Mouse (Mus musculus): ENCODE results near the gene Borcs7. TPM values are rescaled to one million over a fixed set of nuclear protein-coding genes. Genes with fewer than 3 reads are reported as not detected.
A peak's percentile ranks its signal among the peaks of the same experiment; 100 is the strongest.

Gene Borcs7
- polyA plus RNA-seq, 1 experiment from 2014 or later: 17.3 TPM

DNA sequence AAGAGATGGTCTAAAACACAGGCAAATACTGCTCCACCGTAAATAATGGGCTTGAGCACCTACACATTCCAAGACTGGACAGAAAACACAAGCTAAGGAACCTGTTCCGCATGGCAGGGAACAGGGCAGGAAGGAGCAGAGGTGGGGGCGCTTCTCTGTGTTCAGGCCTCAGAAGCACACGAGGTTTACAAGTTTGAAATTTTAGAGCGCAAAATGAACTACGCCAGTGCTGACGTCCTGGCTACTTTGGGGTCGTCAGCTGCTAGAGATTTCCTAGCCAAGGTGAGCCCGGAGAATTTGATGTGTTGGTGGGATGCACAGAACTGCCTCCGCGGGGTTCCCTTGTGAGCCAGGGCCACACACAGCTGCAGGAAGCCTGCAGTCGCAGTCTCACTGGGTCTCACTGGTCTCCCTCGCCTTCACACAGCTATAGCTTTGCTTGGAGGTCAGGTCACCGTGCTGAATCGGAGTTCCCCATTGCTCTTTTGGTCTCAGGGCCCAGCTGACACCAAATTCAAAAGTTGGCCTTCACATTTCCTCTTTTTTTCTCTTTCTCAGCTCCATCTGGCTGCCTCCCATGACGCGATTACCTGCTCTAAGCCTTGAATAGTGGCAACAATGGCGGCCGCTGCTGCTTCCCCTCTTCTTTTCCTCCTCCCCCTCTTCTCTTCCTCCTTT is 8.3 kb downstream of the Borcs7 start:
- no peaks in the 10 kb centered on the region for H3K9me3 ChIP-seq (ENCODE audit: low read depth, low read length)
- 0 out of 2 replicates have a peak, but pooled peaks cover 4% of the 10 kb centered on the region for H3K36me3 ChIP-seq (ENCODE audit: insufficient read depth)
- 49% methylated on average over 19 of the region's 19 CpGs for WGBS
- no peaks in the 10 kb centered on the region for H3K27me3 ChIP-seq (ENCODE audit: insufficient read depth, low read length)
- H3K27ac ChIP-seq (ENCODE audit: low read depth): no peak overlapping the region
- no peak for DNase-seq
- no peaks in the 10 kb centered on the region for H3K4me1 ChIP-seq (ENCODE audit: insufficient read depth)
- no peak for TF ChIP-seq CTCF (IDR thresholded peaks at IDR 0.05; ENCODE audit: low read depth)
- no peak for ATAC-seq (ENCODE audit: insufficient read depth)
- no peak overlapping the region for H3K4me2 ChIP-seq
- H3K4me3 ChIP-seq (ENCODE audit: low read depth, low read length): no peak overlapping the region
- no peak overlapping the region for H3K9ac ChIP-seq

DNA sequence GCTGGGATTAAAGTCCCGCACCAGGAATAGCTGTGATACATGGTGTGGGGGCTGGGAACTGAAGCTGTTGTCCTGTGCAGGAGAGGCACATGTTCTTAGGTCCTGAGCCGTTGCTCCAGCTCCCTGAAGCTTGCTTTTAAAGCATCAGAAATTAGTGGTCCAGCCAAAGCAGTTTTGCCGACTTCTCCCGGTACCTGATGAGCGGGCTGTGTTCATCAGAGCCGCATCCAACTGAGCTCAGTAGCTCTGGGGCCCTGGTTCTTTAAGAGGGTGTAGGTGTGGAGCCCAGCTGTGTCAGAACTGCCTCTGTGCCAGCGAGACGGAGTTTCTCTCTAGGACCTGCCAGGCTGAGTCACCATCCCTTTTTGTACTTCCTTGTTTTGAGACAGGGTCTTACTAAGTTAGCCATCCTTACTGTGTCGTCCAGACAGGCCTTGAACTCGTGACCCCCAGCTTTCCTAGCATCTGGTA is 9.3 kb downstream of the Borcs7 start:
- H3K4me2 ChIP-seq: no peak overlapping the region
- H3K27me3 ChIP-seq (ENCODE audit: insufficient read depth, low read length): no peaks in the 10 kb centered on the region
- ATAC-seq (ENCODE audit: insufficient read depth): no peak
- no peaks in the 10 kb centered on the region for H3K9me3 ChIP-seq (ENCODE audit: low read depth, low read length)
- H3K4me1 ChIP-seq (ENCODE audit: insufficient read depth): no peaks in the 10 kb centered on the region
- 61% methylated on average over 10 of the region's 10 CpGs for WGBS
- no peak overlapping the region for H3K4me3 ChIP-seq (ENCODE audit: low read depth, low read length)
- H3K36me3 ChIP-seq (ENCODE audit: insufficient read depth): 0 out of 2 replicates have a peak, but pooled peaks cover 4% of the 10 kb centered on the region
- TF ChIP-seq CTCF (IDR thresholded peaks at IDR 0.05; ENCODE audit: low read depth): no peak
- no peak overlapping the region for H3K27ac ChIP-seq (ENCODE audit: low read depth)
- no peak for DNase-seq
- H3K9ac ChIP-seq: no peak overlapping the region

- 71% methylated on average over 9 of the region's 9 CpGs for WGBS
- ATAC-seq (ENCODE audit: insufficient read depth): no peak
- H3K4me1 ChIP-seq (ENCODE audit: insufficient read depth): no peaks in the 10 kb centered on the region
- no peak overlapping the region for H3K4me2 ChIP-seq
- TF ChIP-seq CTCF (IDR thresholded peaks at IDR 0.05; ENCODE audit: low read depth): no peak
- H3K9me3 ChIP-seq (ENCODE audit: low read depth, low read length): no peaks in the 10 kb centered on the region
- no peak for DNase-seq
- no peak overlapping the region for H3K27ac ChIP-seq (ENCODE audit: low read depth)
- H3K27me3 ChIP-seq (ENCODE audit: insufficient read depth, low read length): no peaks in the 10 kb centered on the region
- H3K4me3 ChIP-seq (ENCODE audit: low read depth, low read length): no peak overlapping the region
- H3K9ac ChIP-seq: no peak overlapping the region
- H3K36me3 ChIP-seq (ENCODE audit: insufficient read depth): 0 out of 2 replicates have a peak, but pooled peaks cover 4% of the 10 kb centered on the region
Observed at GRCm38 (mm10) chr19:46701156-46701555, 11.4 kb downstream of the Borcs7 start.

DNA sequence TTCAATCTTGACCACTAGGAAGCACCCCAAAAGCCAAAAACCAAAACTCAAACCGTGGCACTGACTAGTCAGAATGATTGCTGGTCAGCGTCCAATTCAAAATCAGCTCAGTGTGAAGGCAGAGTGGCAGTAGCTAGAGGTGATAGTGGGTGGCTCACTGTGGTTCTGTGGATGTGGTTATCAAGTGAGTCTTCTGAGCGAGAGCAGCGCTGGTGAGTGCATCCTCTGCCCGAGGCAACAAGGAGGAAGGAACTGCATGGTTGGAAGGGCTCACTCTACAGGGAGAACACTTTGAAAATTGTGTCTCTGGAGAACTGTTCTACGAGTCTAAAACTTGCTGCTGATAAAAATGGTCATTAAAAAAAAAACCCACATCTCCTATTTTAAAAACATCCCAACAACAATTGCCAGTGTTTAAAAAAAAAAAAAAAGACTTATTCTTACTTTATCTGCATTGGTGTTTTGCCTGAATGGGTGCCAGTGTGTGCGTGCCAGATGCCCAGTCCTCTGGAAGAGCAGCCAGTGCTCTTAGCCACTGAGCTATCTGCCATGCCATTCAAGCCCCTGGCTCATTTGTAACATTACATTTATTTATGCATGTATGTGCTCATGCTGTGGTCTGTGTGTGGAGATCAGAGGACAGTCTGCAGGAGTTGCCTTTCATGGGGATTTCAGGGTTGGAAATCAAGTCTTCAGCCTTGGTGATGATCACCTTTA is 16.2 kb downstream of the Borcs7 start:
- H3K4me2 ChIP-seq: no peak overlapping the region
- TF ChIP-seq CTCF (IDR thresholded peaks at IDR 0.05; ENCODE audit: low read depth): no peak
- ATAC-seq (ENCODE audit: insufficient read depth): no peak
- H3K9me3 ChIP-seq (ENCODE audit: low read depth, low read length): no peaks in the 10 kb centered on the region
- H3K27me3 ChIP-seq (ENCODE audit: insufficient read depth, low read length): no peaks in the 10 kb centered on the region
- H3K4me1 ChIP-seq (ENCODE audit: insufficient read depth): peaks cover 3% of the 10 kb centered on the region; the same call in 1 of the 2 replicates
- no peak for DNase-seq
- WGBS: 62% methylated on average over 7 of the region's 7 CpGs
- H3K27ac ChIP-seq (ENCODE audit: low read depth): no peak overlapping the region
- H3K4me3 ChIP-seq (ENCODE audit: low read depth, low read length): no peak overlapping the region
- no peak overlapping the region for H3K9ac ChIP-seq
- H3K36me3 ChIP-seq (ENCODE audit: insufficient read depth): 0 out of 2 replicates have a peak, but pooled peaks cover 4% of the 10 kb centered on the region

GRCm38 (mm10) chr19:46706540-46707295 is 17.0 kb downstream of the Borcs7 start:
- H3K9me3 ChIP-seq (ENCODE audit: low read depth, low read length): no peaks in the 10 kb centered on the region
- WGBS: 50% methylated on average over 9 of the region's 9 CpGs
- H3K9ac ChIP-seq: no peak overlapping the region
- DNase-seq (no peak), ATAC-seq (ENCODE audit: insufficient read depth) (no peak)
- H3K4me1 ChIP-seq (ENCODE audit: insufficient read depth): peaks cover 3% of the 10 kb centered on the region; the same call in 1 of the 2 replicates
- peak overlapping the region; percentile 80 for H3K4me2 ChIP-seq
- peak overlapping the region; percentile 47 for H3K4me3 ChIP-seq (ENCODE audit: low read depth, low read length)
- no peak overlapping the region for H3K27ac ChIP-seq (ENCODE audit: low read depth)
- H3K27me3 ChIP-seq (ENCODE audit: insufficient read depth, low read length): no peaks in the 10 kb centered on the region
- TF ChIP-seq CTCF (IDR thresholded peaks at IDR 0.05; ENCODE audit: low read depth): no peak
- H3K36me3 ChIP-seq (ENCODE audit: insufficient read depth): 0 out of 2 replicates have a peak, but pooled peaks cover 4% of the 10 kb centered on the region

DNA sequence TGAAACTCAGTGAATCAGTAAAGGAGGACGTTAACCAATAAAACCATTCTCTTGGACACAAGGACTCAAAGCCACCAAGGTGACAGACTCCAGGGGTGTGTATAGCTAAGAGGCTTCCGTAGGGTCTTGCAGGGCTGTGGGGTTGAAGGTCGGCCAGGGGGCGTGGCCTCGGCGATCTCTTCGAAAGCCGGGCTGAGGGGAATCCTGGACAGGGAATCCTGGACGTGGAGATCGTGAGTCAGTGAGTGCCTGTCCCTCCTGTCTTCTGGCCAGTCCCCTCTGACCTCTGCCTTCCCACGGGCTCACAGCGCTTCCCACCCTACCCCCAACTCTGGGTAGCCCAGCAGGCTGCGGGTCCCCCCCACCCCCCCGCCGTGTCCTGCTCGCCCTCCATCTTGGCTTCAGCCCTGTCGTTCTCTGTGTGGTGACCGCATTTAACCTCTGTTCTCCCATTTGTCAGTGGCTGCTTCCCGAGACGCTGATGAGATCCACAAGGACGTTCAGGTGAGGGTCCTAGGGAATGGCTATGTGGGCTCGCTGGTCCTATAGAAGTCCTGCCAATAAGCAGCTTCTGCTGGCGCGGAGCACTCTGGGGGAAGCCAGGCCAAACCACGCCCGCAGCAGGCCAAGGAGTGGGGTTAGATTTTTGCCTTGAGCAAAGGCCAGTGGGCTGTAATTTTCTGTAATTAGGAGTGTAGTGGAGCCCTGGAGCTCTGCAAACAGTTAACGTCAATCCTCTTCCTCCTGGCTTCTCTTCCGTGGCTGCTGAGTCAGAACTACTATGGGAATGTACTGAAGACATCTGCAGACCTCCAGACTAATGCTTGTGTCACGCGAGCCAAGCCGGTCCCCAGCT is 17.8 kb downstream of the Borcs7 start, which contains the start of gene As3mt:
Gene As3mt (plus strand): TSS at position 163 of the 856 bp plus-strand sequence.
- Histone ChIP-seq H3K9ac (peak within 1 kb of the TSS; percentile 59), H3K27me3 (ENCODE audit: insufficient read depth, low read length) (no peaks in the 10 kb centered on the region), H3K9me3 (ENCODE audit: low read depth, low read length) (no peaks in the 10 kb centered on the region), H3K4me2 (peak within 1 kb of the TSS; percentile 80), H3K27ac (ENCODE audit: low read depth) (peak within 1 kb of the TSS; percentile 36; the same call in 1 of the 2 replicates), H3K4me1 (ENCODE audit: insufficient read depth) (peaks cover 3% of the 10 kb centered on the region; the same call in 1 of the 2 replicates), H3K36me3 (ENCODE audit: insufficient read depth) (0 out of 2 replicates have a peak, but pooled peaks cover 1% of the 10 kb centered on the region), H3K4me3 (ENCODE audit: low read depth, low read length) (peak within 1 kb of the TSS; percentile 47)
- peak; percentile 80 for ATAC-seq (ENCODE audit: insufficient read depth)
- 8% methylated on average over 31 of the region's 31 CpGs for WGBS
- TF ChIP-seq CTCF (IDR thresholded peaks at IDR 0.05; ENCODE audit: low read depth): no peak
- DNase-seq: peak; percentile 74

Measured in lung, embryonic 14.5 days (tissue).